Mouse (Mus musculus): Measurements from ENCODE around the gene Eif3l.

GRCm38 (mm10) chr15:79098220-79098619, 23.2 kb downstream of the Eif3l start:
- TF ChIP-seq CTCF (conservative IDR thresholded peaks at IDR 0.05; ENCODE audit: insufficient read depth, insufficient read length, low read depth, low read length) (no peak), POLR2A (IDR thresholded peaks at IDR 0.05; ENCODE audit: low read depth, low read length) (no peak)

All from kidney, adult 2 months (tissue).